Mouse (Mus musculus): ENCODE data around the gene Hectd1.

Gene Hectd1

GRCm38 (mm10) chr12:51699623-51700393, 129.5 kb downstream of the Hectd1 start:
- no peak for DNase-seq

- DNase-seq: no peak
Measured at GRCm38 (mm10) chr12:51696157-51696556, 133.2 kb downstream of the Hectd1 start.

DNA sequence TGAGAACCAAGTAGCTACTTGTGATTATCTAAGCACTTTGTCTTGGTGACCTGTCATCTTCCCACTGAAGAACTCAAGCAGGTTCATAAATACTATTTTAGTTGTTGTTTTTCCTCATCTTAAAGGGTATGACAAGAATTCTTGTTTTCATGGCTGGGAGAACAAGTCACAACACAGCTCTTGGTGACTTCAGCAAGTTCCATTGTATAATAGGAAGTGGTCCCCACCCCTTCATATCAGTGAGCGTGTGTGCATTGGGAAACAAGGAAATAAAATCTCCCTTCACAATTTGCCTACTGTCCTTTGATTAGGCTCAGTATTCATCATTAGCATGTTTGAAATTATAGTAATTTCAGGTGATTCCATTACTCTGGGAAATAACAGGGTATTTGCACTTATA, 134.4 kb downstream of the Hectd1 start:
- no peak for DNase-seq

GRCm38 (mm10) chr12:51694096-51694495, 135.2 kb downstream of the Hectd1 start:
- DNase-seq: no peak
